Mouse (Mus musculus): ENCODE measurements around the gene Hmgb1. TPM values are rescaled to one million over a fixed set of nuclear protein-coding genes. Genes with fewer than 3 reads are reported as not detected.

The Hmgb1 gene
- total and polyA plus RNA-seq, 2 experiments from 2014 or later: 128 to 757 TPM

- H3K4me1 ChIP-seq (ENCODE audit: insufficient read depth, low read length): no peaks in the 10 kb centered on the region
- DNase-seq (ENCODE audit: low spot score): no peak
- H3K36me3 ChIP-seq (ENCODE audit: insufficient read depth, low read length): peaks cover 3% of the 10 kb centered on the region; the same call in 1 of the 2 replicates
- H3K4me2 ChIP-seq (ENCODE audit: low read depth, low read length): no peak overlapping the region
- WGBS: 79% methylated on average over 9 of the region's 9 CpGs
- no peaks in the 10 kb centered on the region for H3K9me3 ChIP-seq (ENCODE audit: low read length)
- no peak overlapping the region for H3K27ac ChIP-seq
- no peak for TF ChIP-seq CTCF (IDR thresholded peaks at IDR 0.05; ENCODE audit: low read depth)
- ATAC-seq: no peak
- no peak overlapping the region for H3K9ac ChIP-seq (replicated peaks; ENCODE audit: low read length)
- no peaks in the 10 kb centered on the region for H3K27me3 ChIP-seq (ENCODE audit: insufficient read depth, low read length)
- H3K4me3 ChIP-seq (ENCODE audit: low read length): no peak overlapping the region
These were observed 137.6 kb downstream of the Hmgb1 start for GRCm38 (mm10) chr5:149046650-149047049.

GRCm38 (mm10) chr5:149045470-149046085 lies 138.7 kb downstream of the Hmgb1 start:
- no peaks in the 10 kb centered on the region for H3K4me1 ChIP-seq (ENCODE audit: insufficient read depth, low read length)
- DNase-seq (ENCODE audit: low spot score): peak; percentile 8
- H3K27me3 ChIP-seq (ENCODE audit: insufficient read depth, low read length): no peaks in the 10 kb centered on the region
- H3K27ac ChIP-seq: no peak overlapping the region
- ATAC-seq: no peak
- H3K4me3 ChIP-seq (ENCODE audit: low read length): no peak overlapping the region
- TF ChIP-seq CTCF (IDR thresholded peaks at IDR 0.05; ENCODE audit: low read depth): no peak
- no peak overlapping the region for H3K4me2 ChIP-seq (ENCODE audit: low read depth, low read length)
- H3K9ac ChIP-seq (replicated peaks; ENCODE audit: low read length): no peak overlapping the region
- no peaks in the 10 kb centered on the region for H3K9me3 ChIP-seq (ENCODE audit: low read length)
- peaks cover 3% of the 10 kb centered on the region; the same call in 1 of the 2 replicates for H3K36me3 ChIP-seq (ENCODE audit: insufficient read depth, low read length)
- WGBS: 78% methylated on average over 9 of the region's 9 CpGs

DNA sequence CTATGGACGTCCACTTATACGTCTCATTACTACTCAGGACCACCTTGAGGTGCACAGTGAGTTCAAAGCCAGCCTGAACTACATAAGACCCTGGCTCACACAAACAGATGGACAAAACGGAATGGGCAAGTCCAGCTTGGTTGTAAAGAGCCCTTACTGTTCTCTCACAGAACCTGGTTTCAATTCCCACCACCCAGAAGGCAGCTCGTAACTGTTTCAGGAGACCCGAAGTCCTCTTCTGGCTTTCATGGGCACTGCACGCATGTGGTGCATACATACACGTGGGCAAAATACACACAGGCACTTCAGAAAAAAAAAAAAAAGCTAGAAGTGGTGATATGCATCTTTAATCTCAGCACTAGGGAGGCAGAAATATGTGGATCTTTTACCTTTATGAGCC lies 139.2 kb downstream of the Hmgb1 start:
- no peak for ATAC-seq
- no peaks in the 10 kb centered on the region for H3K9me3 ChIP-seq (ENCODE audit: low read length)
- H3K9ac ChIP-seq (replicated peaks; ENCODE audit: low read length): no peak overlapping the region
- H3K27ac ChIP-seq: no peak overlapping the region
- H3K4me3 ChIP-seq (ENCODE audit: low read length): no peak overlapping the region
- no peak overlapping the region for H3K4me2 ChIP-seq (ENCODE audit: low read depth, low read length)
- H3K4me1 ChIP-seq (ENCODE audit: insufficient read depth, low read length): no peaks in the 10 kb centered on the region
- 85% methylated on average over 7 of the region's 7 CpGs for WGBS
- no peaks in the 10 kb centered on the region for H3K27me3 ChIP-seq (ENCODE audit: insufficient read depth, low read length)
- peaks cover 3% of the 10 kb centered on the region; the same call in 1 of the 2 replicates for H3K36me3 ChIP-seq (ENCODE audit: insufficient read depth, low read length)
- no peak for DNase-seq (ENCODE audit: low spot score)
- TF ChIP-seq CTCF (IDR thresholded peaks at IDR 0.05; ENCODE audit: low read depth): peak; percentile 31

- DNase-seq (ENCODE audit: low spot score): no peak
- no peaks in the 10 kb centered on the region; the same call in 1 of the 2 replicates for H3K36me3 ChIP-seq (ENCODE audit: insufficient read depth, low read length)
- no peak overlapping the region for H3K4me2 ChIP-seq (ENCODE audit: low read depth, low read length)
- ATAC-seq: no peak
- H3K9ac ChIP-seq (replicated peaks; ENCODE audit: low read length): no peak overlapping the region
- TF ChIP-seq CTCF (IDR thresholded peaks at IDR 0.05; ENCODE audit: low read depth): no peak
- no peak overlapping the region for H3K4me3 ChIP-seq (ENCODE audit: low read length)
- 87% methylated on average over 4 of the region's 4 CpGs for WGBS
- H3K9me3 ChIP-seq (ENCODE audit: low read length): no peaks in the 10 kb centered on the region
- no peak overlapping the region for H3K27ac ChIP-seq
- H3K27me3 ChIP-seq (ENCODE audit: insufficient read depth, low read length): no peaks in the 10 kb centered on the region
- no peaks in the 10 kb centered on the region for H3K4me1 ChIP-seq (ENCODE audit: insufficient read depth, low read length)
These were observed 140.2 kb downstream of the Hmgb1 start for GRCm38 (mm10) chr5:149044067-149044466.

DNA sequence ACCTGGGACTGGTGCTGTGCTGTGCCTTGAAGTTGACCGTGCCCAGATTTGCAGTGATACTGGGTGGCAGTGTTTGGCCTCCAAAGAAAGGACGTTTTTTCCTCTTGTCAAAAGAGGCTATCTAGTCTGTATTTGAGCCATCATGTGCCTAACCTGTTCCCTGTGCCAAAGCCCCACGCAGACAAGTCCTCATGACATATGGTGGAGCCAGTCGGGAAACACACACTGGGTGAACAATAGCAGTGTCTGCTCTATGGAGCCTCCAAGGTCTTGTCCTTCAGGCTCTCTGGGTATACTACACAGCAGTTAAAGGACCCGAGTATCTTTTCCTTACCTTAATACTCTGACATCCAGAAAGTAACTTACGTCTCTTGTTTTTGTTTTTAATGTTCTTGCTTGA lies 141.0 kb downstream of the Hmgb1 start:
- no peaks in the 10 kb centered on the region for H3K9me3 ChIP-seq (ENCODE audit: low read length)
- WGBS: 64% methylated on average over 6 of the region's 6 CpGs
- DNase-seq (ENCODE audit: low spot score) (no peak), ATAC-seq (0 out of 2 replicates have a peak, but pooled peaks have one; percentile 43)
- TF ChIP-seq CTCF (IDR thresholded peaks at IDR 0.05; ENCODE audit: low read depth): no peak
- H3K27ac ChIP-seq: no peak overlapping the region
- no peaks in the 10 kb centered on the region for H3K27me3 ChIP-seq (ENCODE audit: insufficient read depth, low read length)
- no peaks in the 10 kb centered on the region for H3K4me1 ChIP-seq (ENCODE audit: insufficient read depth, low read length)
- no peak overlapping the region for H3K9ac ChIP-seq (replicated peaks; ENCODE audit: low read length)
- no peak overlapping the region for H3K4me3 ChIP-seq (ENCODE audit: low read length)
- no peak overlapping the region for H3K4me2 ChIP-seq (ENCODE audit: low read depth, low read length)
- H3K36me3 ChIP-seq (ENCODE audit: insufficient read depth, low read length): no peaks in the 10 kb centered on the region; the same call in 1 of the 2 replicates

- ATAC-seq (no peak), DNase-seq (ENCODE audit: low spot score) (peak; percentile 46)
- Histone ChIP-seq H3K4me3 (ENCODE audit: low read length) (no peak overlapping the region), H3K27ac (no peak overlapping the region), H3K4me2 (ENCODE audit: low read depth, low read length) (no peak overlapping the region), H3K9me3 (ENCODE audit: low read length) (no peaks in the 10 kb centered on the region), H3K36me3 (ENCODE audit: insufficient read depth, low read length) (no peaks in the 10 kb centered on the region), H3K27me3 (ENCODE audit: insufficient read depth, low read length) (no peaks in the 10 kb centered on the region), H3K9ac (replicated peaks; ENCODE audit: low read length) (no peak overlapping the region), H3K4me1 (ENCODE audit: insufficient read depth, low read length) (no peaks in the 10 kb centered on the region)
- WGBS: 93% methylated on average over 5 of the region's 5 CpGs
- peak; percentile 55 for TF ChIP-seq CTCF (IDR thresholded peaks at IDR 0.05; ENCODE audit: low read depth)
These were observed 144.5 kb downstream of the Hmgb1 start for GRCm38 (mm10) chr5:149039825-149040224.

- Histone ChIP-seq H3K27ac (no peak overlapping the region), H3K4me3 (ENCODE audit: low read length) (no peak overlapping the region), H3K4me1 (ENCODE audit: insufficient read depth, low read length) (no peaks in the 10 kb centered on the region), H3K9me3 (ENCODE audit: low read length) (no peaks in the 10 kb centered on the region), H3K4me2 (ENCODE audit: low read depth, low read length) (no peak overlapping the region), H3K9ac (replicated peaks; ENCODE audit: low read length) (no peak overlapping the region), H3K27me3 (ENCODE audit: insufficient read depth, low read length) (no peaks in the 10 kb centered on the region), H3K36me3 (ENCODE audit: insufficient read depth, low read length) (no peaks in the 10 kb centered on the region)
- no peak for TF ChIP-seq CTCF (IDR thresholded peaks at IDR 0.05; ENCODE audit: low read depth)
- WGBS: 22% methylated on average over 10 of the region's 10 CpGs
- DNase-seq (ENCODE audit: low spot score) (peak; percentile 78), ATAC-seq (peak; percentile 86; the same call in 1 of the 2 replicates)
These were observed 146.6 kb downstream of the Hmgb1 start for GRCm38 (mm10) chr5:149037729-149038128.
